Mouse (Mus musculus): Measurements from ENCODE around the gene Tmem165.

Gene Tmem165

GRCm38 (mm10) chr5:76175051-76175450 is 8.6 kb upstream of the Tmem165 start:
- no peak for DNase-seq (ENCODE audit: low read depth)

- DNase-seq (ENCODE audit: low read depth), result no peak
Measured at GRCm38 (mm10) chr5:76176411-76176810, 7.3 kb upstream of the Tmem165 start.

GRCm38 (mm10) chr5:76176841-76177240 is 6.8 kb upstream of the Tmem165 start:
- no peak for DNase-seq (ENCODE audit: low read depth)

- no peak for DNase-seq (ENCODE audit: low read depth)
Measured at GRCm38 (mm10) chr5:76177664-76178063, 6.0 kb upstream of the Tmem165 start.

GRCm38 (mm10) chr5:76179171-76179570 is 4.5 kb upstream of the Tmem165 start:
- no peak for DNase-seq (ENCODE audit: low read depth)

- no peak for DNase-seq (ENCODE audit: low read depth)
Measured at GRCm38 (mm10) chr5:76179791-76180190, 3.9 kb upstream of the Tmem165 start.

GRCm38 (mm10) chr5:76182326-76182725 is 1.4 kb upstream of the Tmem165 start:
- DNase-seq (ENCODE audit: low read depth), result no peak

GRCm38 (mm10) chr5:76183043-76183749 is 484 bp upstream of the Tmem165 start:
- DNase-seq (ENCODE audit: low read depth), result no peak

GRCm38 (mm10) chr5:76184286-76185080 is 803 bp downstream of the Tmem165 start:
- peak; percentile 54 for DNase-seq (ENCODE audit: low read depth)

GRCm38 (mm10) chr5:76187885-76188284 is 4.2 kb downstream of the Tmem165 start:
- DNase-seq (ENCODE audit: low read depth), result no peak

GRCm38 (mm10) chr5:76190609-76191008 is 6.9 kb downstream of the Tmem165 start:
- no peak for DNase-seq (ENCODE audit: low read depth)

GRCm38 (mm10) chr5:76193075-76193474 is 9.4 kb downstream of the Tmem165 start:
- no peak for DNase-seq (ENCODE audit: low read depth)

- no peak for DNase-seq (ENCODE audit: low read depth)
Measured at GRCm38 (mm10) chr5:76194377-76194945, 10.8 kb downstream of the Tmem165 start.

GRCm38 (mm10) chr5:76199346-76199745 is 15.7 kb downstream of the Tmem165 start:
- no peak for DNase-seq (ENCODE audit: low read depth)

- no peak for DNase-seq (ENCODE audit: low read depth)
Measured at GRCm38 (mm10) chr5:76203171-76203570, 19.5 kb downstream of the Tmem165 start.

GRCm38 (mm10) chr5:76205886-76206285 is 22.2 kb downstream of the Tmem165 start:
- DNase-seq (ENCODE audit: low read depth), result no peak

- DNase-seq (ENCODE audit: low read depth), result no peak
Measured at GRCm38 (mm10) chr5:76208066-76208465, 24.4 kb downstream of the Tmem165 start.

GRCm38 (mm10) chr5:76216691-76217090 is 33.0 kb downstream of the Tmem165 start:
- no peak for DNase-seq (ENCODE audit: low read depth)

- DNase-seq (ENCODE audit: low read depth), result no peak
Measured at GRCm38 (mm10) chr5:76231171-76231855, 47.6 kb downstream of the Tmem165 start.

GRCm38 (mm10) chr5:76243274-76243673 is 59.6 kb downstream of the Tmem165 start:
- no peak for DNase-seq (ENCODE audit: low read depth)

- no peak for DNase-seq (ENCODE audit: low read depth)
Measured at GRCm38 (mm10) chr5:76243929-76244328, 60.2 kb downstream of the Tmem165 start.

- DNase-seq (ENCODE audit: low read depth), result no peak
Measured at GRCm38 (mm10) chr5:76244430-76244829, 60.8 kb downstream of the Tmem165 start.
